Mouse (Mus musculus) heart, embryonic 13.5 days (tissue): ENCODE results near the gene Zc3hav1. TPM values are rescaled to one million over a fixed set of nuclear protein-coding genes. Genes with fewer than 3 reads are reported as not detected.
A peak's percentile ranks its signal among the peaks of the same experiment; 100 is the strongest.

Source experiments
- ATAC-seq: fragments of 200-750 bp; cut with Nextera tagmentation; 2 replicates; pipeline ENCODE4 v1.8.0; 2017; ENCODE audit warnings: moderate TSS enrichment; ENCODE audit not compliant: insufficient number of reproducible peaks, low FRiP score, low TSS enrichment; ENCODE audit errors: extremely low read depth
- H3K27ac ChIP-seq: fragments of 300-500 bp; sonication (generic); replicated peaks from 2 replicates; pipeline ENCODE4 v1.5.1; 2015; ENCODE audit warnings: moderate library complexity, mild to moderate bottlenecking, inconsistent platforms
- H3K27me3 ChIP-seq: fragments of 300-500 bp; sonication (generic); replicated peaks from 2 replicates; pipeline ENCODE4 v1.6.1; 2015; ENCODE audit warnings: mild to moderate bottlenecking, inconsistent platforms
- H3K36me3 ChIP-seq: fragments of 300-500 bp; sonication (generic); 2 replicates; pipeline ENCODE4 v1.6.1; 2015; ENCODE audit warnings: mild to moderate bottlenecking, inconsistent platforms
- H3K4me1 ChIP-seq: fragments of 300-500 bp; sonication (generic); 2 replicates; pipeline ENCODE4 v1.6.1; 2015; ENCODE audit warnings: inconsistent platforms
- H3K4me2 ChIP-seq: fragments of 300-500 bp; sonication (generic); 2 replicates; pipeline ENCODE4 v1.6.1; 2015; ENCODE audit warnings: inconsistent platforms, mild to moderate bottlenecking, moderate library complexity
- H3K4me3 ChIP-seq: fragments of 300-500 bp; sonication (generic); 2 replicates; pipeline ENCODE4 v1.5.1; 2015; ENCODE audit warnings: moderate library complexity, mild to moderate bottlenecking, inconsistent platforms
- H3K9ac ChIP-seq: fragments of 300-500 bp; sonication (generic); 2 replicates; pipeline ENCODE4 v1.6.1; 2015; ENCODE audit warnings: inconsistent platforms, mild to moderate bottlenecking, moderate library complexity
- H3K9me3 ChIP-seq: fragments of 300-500 bp; sonication (generic); 2 replicates; pipeline ENCODE4 v1.6.1; 2016; ENCODE audit warnings: inconsistent platforms
- WGBS: fragments of 180-500 bp; shearing (Covaris S2); methylation state at CpG from one replicate; pipeline ENCODE4 v1.1.7; 2015; ENCODE audit warnings: mixed read lengths; 5-methylcytosine and 5-hydroxymethylcytosine counted together
- polyA plus RNA-seq: library from polyadenylated mRNA; unstranded; fragments of >200 nt; fragmentation: Nextera tagmentation; extraction: Ambion mirVana; gene quantifications from 2 replicates; pipeline ENCODE4 v1.2.1, GENCODE M21; 2015

The Zc3hav1 gene
- 8.6 and 9.0 TPM in 2 replicates for polyA plus RNA-seq

DNA sequence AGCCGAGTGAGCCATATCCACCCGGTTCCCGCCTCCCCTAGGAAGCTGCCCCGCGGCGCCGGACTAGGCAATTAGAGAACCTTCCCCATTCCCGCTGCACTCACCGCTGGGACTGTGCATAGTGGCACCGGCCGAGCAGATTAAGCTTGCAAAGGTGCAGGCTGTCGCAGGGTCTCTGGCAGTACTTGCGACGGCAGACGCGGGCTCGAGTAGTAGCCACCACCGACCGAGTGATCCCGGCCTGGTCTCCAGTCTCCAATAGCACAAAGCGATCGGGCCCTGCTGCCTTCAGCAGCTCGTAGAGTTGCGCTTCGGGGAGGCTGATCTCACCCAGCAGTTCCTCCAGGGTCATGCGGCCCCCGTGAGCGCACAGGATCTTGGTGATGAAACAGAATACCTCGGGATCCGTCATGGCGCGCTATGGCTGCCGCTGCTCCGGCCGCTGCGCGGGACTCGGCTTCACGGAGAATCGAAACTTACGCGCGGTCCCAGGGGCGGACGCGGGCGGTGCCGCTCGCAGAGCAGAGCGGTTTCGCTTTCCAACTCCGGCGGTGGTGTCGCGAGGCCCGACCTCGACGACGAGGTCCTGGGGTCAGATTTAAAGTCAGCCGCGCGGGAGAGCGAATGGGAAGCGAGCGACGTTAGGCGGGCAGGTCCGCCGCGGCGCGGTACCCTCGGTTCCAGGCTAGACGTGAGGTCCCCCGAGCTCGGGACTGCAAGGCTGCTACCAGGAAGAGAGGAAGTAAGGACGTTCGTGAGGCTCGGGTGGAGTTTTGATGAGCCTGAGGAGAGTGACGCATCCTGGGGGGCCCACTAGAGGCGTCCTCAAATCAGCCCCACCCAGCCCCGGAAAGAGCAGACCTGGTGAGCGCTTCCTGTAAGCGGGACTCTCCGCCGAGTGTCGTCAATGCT lies at the start of gene Zc3hav1:
Zc3hav1 (minus strand) TSS at position 793 of the 912 bp plus-strand sequence.
- Histone ChIP-seq H3K9me3 (no peaks in the 10 kb centered on the region), H3K27ac (peak within 1 kb of the TSS; percentile 66), H3K27me3 (peaks cover 49% of the 10 kb centered on the region), H3K4me1 (peaks cover 21% of the 10 kb centered on the region), H3K9ac (peak within 1 kb of the TSS; percentile 84), H3K4me2 (peak within 1 kb of the TSS; percentile 84), H3K4me3 (peak within 1 kb of the TSS; percentile 66), H3K36me3 (no peaks in the 10 kb centered on the region)
- WGBS: under 1% methylated on average over 87 of the region's 87 CpGs
- peak; percentile 82 for ATAC-seq

DNA sequence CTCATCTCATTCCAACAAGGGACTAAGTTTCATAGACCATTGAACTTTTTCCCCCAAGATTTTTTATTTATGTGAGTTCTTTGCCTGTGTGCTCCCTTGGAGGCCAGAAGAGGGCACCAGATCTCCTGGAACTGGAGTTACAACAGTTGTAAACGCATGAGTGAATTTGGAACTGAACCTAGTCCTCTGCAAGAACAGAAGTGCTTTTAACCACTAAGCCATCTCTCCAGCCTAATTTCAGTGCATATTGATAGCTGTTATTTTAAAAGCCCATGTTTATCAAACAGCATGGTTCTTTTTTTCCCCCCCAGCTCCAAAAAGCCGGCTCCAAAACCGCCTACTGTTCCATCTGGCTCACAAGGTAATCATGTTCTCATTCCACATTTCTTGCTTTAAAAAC lies 35.3 kb upstream of the Zc3hav1 start:
- Histone ChIP-seq H3K36me3 (peaks cover 27% of the 10 kb centered on the region), H3K27me3 (no peaks in the 10 kb centered on the region), H3K9ac (no peak overlapping the region), H3K4me3 (no peak overlapping the region), H3K9me3 (no peaks in the 10 kb centered on the region), H3K27ac (no peak overlapping the region), H3K4me1 (no peaks in the 10 kb centered on the region), H3K4me2 (no peak overlapping the region)
- no peak for ATAC-seq
- 79% methylated on average over 3 of the region's 3 CpGs for WGBS

DNA sequence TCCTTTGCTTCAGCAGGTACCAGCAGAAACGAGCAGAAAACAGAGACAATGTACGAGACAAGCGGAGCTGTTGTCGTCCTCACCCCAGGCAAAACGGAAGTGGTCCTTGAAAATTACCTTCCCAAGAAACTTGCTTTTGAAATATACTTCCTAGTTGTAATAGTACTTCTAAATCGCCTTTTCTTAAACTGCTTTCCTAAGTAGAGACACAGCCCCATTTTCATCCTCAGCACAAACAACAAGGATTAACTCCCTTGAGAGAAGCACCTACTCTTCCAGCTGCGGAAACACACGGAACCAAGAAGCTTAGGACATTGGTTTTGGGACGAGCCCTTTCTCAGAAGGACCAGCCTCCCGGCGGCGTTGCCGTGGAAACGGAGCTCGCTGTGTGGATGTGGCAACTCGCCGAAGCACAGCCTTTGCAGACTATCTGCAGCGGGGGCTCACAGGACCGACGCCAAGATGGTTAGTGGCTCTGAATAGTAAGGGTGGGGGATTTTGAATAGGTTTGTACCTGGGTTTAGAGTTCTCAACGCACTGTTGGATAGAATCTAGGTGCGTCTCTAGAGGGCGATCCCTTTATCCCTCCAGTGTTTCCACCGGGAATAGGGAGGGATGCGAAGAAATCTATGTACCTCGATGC lies 26.8 kb upstream of the Zc3hav1 start, which contains the start of gene Ttc26:
Ttc26 (plus strand) TSS at position 341 of the 643 bp plus-strand sequence.
- Histone ChIP-seq H3K4me1 (peaks cover 11% of the 10 kb centered on the region), H3K4me2 (peak within 1 kb of the TSS; percentile 81), H3K9ac (peak within 1 kb of the TSS; percentile 84), H3K27me3 (no peaks in the 10 kb centered on the region), H3K4me3 (peak within 1 kb of the TSS; percentile 66), H3K9me3 (no peaks in the 10 kb centered on the region), H3K27ac (peak within 1 kb of the TSS; percentile 46; the same call in 1 of the 2 replicates), H3K36me3 (peaks cover 9% of the 10 kb centered on the region; the same call in 1 of the 2 replicates)
- peak; percentile 31; the same call in 1 of the 2 replicates for ATAC-seq
- WGBS: under 1% methylated on average over 26 of the region's 26 CpGs

DNA sequence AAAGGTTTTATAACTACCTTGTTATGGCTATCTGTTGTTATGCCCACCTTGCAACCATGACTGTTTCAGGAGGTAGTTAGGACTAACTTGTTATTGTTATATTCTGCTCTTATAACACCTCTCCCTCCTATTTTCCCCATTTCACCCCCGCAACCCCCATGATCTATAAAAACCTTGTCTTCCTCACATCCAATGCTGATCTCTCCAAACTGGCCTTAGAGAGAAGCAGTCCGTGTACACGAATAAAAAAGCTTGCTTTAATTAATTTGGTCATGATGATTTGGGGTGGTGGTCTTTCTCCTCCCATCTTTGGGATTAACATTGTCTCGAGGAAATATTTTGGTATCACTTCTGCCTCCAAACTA lies 26.3 kb upstream of the Zc3hav1 start:
- H3K27ac ChIP-seq: peak overlapping the region; percentile 46; the same call in 1 of the 2 replicates
- no peak for ATAC-seq
- WGBS: 0% methylated on average over 4 of the region's 4 CpGs

DNA sequence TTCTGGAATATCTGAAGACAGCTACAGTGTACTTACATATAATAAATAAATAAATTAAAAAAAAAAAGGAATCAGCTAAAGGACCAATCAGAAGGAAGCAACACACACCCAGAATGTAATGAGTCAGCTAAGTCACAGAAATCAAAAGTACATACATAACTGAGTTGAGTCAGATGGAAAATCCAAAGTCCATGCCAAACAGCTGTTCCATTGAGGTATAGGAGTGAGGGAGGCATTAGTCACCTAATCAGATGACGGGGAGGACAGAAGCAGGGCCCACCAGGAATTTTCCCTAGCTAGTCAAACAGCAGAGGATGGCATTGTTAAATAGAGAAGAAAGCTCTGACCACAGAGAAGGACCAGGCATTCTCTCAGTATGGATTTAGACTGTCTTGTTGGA lies 19.9 kb upstream of the Zc3hav1 start:
- 72% methylated on average over 1 of the region's 1 CpGs for WGBS

More for the DNA sequence above, 26.3 kb upstream of the Zc3hav1 start:
- H3K4me2 ChIP-seq: peak overlapping the region; percentile 81
- H3K36me3 ChIP-seq: peaks cover 5% of the 10 kb centered on the region; the same call in 1 of the 2 replicates
- peaks cover 11% of the 10 kb centered on the region for H3K4me1 ChIP-seq
- H3K9me3 ChIP-seq: no peaks in the 10 kb centered on the region
- H3K9ac ChIP-seq: peak overlapping the region; percentile 84
- H3K4me3 ChIP-seq: peak overlapping the region; percentile 66
- no peaks in the 10 kb centered on the region for H3K27me3 ChIP-seq

DNA sequence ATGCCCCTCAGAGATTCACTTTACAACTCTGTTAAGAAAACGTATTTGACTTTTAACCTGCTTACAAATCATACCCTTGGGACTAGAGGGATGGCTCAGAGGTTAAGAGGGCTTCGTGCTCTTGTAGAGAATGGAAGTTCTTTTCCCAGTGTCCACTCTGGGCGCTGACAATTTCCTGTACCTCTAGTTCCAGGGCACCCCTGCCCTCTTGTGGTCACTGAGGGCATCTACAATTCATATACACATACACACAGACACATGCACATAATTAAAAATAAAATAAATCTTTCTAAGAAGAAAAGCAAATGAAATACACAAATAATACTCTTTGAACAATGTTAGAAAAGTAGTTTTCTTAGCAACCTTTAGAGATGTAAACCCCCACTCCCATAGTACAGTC lies 15.5 kb upstream of the Zc3hav1 start:
- Histone ChIP-seq H3K36me3 (no peaks in the 10 kb centered on the region), H3K27me3 (no peaks in the 10 kb centered on the region), H3K27ac (no peak overlapping the region), H3K9me3 (peaks cover 13% of the 10 kb centered on the region), H3K4me2 (no peak overlapping the region), H3K4me3 (no peak overlapping the region), H3K4me1 (no peaks in the 10 kb centered on the region), H3K9ac (no peak overlapping the region)
- 76% methylated on average over 3 of the region's 3 CpGs for WGBS
- ATAC-seq: no peak

More for the DNA sequence above, 19.9 kb upstream of the Zc3hav1 start:
- Histone ChIP-seq H3K9me3 (peaks cover 13% of the 10 kb centered on the region), H3K4me2 (no peak overlapping the region), H3K36me3 (no peaks in the 10 kb centered on the region), H3K4me3 (no peak overlapping the region), H3K27me3 (no peaks in the 10 kb centered on the region), H3K27ac (no peak overlapping the region), H3K4me1 (no peaks in the 10 kb centered on the region), H3K9ac (no peak overlapping the region)
- no peak for ATAC-seq

DNA sequence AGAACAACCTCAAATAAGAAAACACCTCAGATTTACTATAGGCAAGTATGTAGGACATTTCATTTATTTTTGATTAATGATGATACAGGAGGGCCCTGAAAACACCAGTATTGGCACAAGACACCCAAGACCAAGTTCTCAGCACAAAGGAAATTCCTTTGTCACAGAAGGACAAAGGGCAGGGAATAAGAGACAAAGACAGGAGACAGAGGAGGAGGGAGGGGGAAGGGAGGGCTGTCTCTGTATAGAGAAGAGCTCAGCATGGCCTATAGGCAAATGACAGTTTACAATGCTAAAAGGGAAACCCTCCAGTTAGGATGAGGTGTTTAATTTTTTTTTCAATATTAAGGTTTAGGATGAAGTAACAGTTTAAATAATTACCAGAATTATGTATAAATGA lies 9.7 kb upstream of the Zc3hav1 start:
- ATAC-seq: no peak
- no peaks in the 10 kb centered on the region for H3K4me1 ChIP-seq
- no peaks in the 10 kb centered on the region for H3K9me3 ChIP-seq
- no peak overlapping the region for H3K4me2 ChIP-seq
- H3K9ac ChIP-seq: no peak overlapping the region
- no peaks in the 10 kb centered on the region for H3K27me3 ChIP-seq
- no peak overlapping the region for H3K27ac ChIP-seq
- H3K4me3 ChIP-seq: no peak overlapping the region
- H3K36me3 ChIP-seq: no peaks in the 10 kb centered on the region

DNA sequence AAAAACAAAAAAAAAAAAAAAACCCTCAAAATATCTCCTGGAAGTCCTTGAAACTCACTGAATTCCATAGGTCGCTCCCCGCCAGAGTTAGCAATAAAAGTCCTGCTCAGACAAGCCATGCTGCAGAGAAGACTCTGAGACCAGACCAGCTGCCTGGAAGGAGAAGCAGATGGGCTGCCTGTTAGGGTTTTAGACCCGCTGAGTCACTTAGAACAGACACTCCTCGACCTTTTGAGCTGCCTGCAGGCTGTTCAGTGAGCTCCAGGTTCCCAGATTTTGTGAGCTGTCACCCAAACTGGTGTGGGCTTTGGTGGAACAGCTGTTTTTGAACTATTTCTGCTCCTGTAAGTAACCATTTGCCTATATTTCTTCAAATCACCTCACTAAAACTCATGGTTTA lies 9.0 kb upstream of the Zc3hav1 start:
- H3K9me3 ChIP-seq: no peaks in the 10 kb centered on the region
- no peaks in the 10 kb centered on the region for H3K36me3 ChIP-seq
- no peak for ATAC-seq
- WGBS: 69% methylated on average over 4 of the region's 4 CpGs
- H3K27ac ChIP-seq: no peak overlapping the region
- no peaks in the 10 kb centered on the region for H3K4me1 ChIP-seq
- H3K4me3 ChIP-seq: no peak overlapping the region
- H3K4me2 ChIP-seq: no peak overlapping the region
- 0 out of 2 replicates have a peak, but pooled peaks cover 2% of the 10 kb centered on the region for H3K27me3 ChIP-seq
- no peak overlapping the region for H3K9ac ChIP-seq

DNA sequence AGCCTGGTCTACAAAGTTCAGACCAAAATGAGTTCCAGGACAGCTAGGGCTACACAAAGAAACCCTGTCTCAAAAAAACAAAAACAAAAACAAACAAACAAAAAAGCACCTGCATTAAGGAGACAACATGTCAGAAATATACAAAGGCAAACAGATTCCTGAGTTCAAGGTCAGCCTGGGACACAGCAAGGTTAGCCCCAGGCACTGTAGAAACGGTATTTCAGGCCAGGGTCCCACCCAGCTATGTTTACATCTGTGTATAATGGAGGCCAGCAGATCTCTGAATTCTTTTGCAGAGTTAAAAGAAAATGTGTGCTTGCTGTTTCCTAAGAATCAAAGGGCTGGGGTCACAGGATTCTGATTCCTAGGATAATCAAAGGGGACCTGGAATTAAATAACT lies 7.5 kb upstream of the Zc3hav1 start:
- H3K4me2 ChIP-seq: no peak overlapping the region
- no peaks in the 10 kb centered on the region for H3K9me3 ChIP-seq
- H3K4me3 ChIP-seq: no peak overlapping the region
- 0 out of 2 replicates have a peak, but pooled peaks cover 9% of the 10 kb centered on the region for H3K27me3 ChIP-seq
- no peak for ATAC-seq
- no peak overlapping the region for H3K27ac ChIP-seq
- no peaks in the 10 kb centered on the region for H3K4me1 ChIP-seq
- 58% methylated on average over 1 of the region's 1 CpGs for WGBS
- no peak overlapping the region for H3K9ac ChIP-seq
- no peaks in the 10 kb centered on the region for H3K36me3 ChIP-seq

DNA sequence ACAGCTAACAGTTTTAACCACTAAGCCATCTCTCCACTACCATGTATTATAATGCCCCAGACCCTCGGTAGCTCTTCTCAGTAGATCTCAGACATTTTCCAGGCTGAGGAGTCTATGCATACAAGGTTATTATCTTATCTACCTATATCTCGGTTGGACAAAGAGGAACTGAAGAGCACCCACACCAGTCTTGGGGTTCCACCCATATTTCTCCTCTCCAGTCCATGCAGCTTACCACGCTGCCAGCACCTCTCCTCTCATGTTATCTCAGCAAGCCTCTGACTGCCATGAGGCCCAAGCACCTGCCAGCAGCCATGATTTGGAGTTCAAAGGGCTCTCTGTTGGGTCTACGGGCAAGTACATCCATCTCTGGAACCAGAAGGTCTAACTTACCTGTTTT lies 6.7 kb upstream of the Zc3hav1 start:
- ATAC-seq: no peak
- Histone ChIP-seq H3K4me3 (no peak overlapping the region), H3K36me3 (no peaks in the 10 kb centered on the region), H3K9ac (no peak overlapping the region), H3K9me3 (no peaks in the 10 kb centered on the region), H3K4me2 (no peak overlapping the region), H3K27me3 (peaks cover 16% of the 10 kb centered on the region), H3K27ac (no peak overlapping the region), H3K4me1 (no peaks in the 10 kb centered on the region)
- WGBS: 63% methylated on average over 4 of the region's 4 CpGs

DNA sequence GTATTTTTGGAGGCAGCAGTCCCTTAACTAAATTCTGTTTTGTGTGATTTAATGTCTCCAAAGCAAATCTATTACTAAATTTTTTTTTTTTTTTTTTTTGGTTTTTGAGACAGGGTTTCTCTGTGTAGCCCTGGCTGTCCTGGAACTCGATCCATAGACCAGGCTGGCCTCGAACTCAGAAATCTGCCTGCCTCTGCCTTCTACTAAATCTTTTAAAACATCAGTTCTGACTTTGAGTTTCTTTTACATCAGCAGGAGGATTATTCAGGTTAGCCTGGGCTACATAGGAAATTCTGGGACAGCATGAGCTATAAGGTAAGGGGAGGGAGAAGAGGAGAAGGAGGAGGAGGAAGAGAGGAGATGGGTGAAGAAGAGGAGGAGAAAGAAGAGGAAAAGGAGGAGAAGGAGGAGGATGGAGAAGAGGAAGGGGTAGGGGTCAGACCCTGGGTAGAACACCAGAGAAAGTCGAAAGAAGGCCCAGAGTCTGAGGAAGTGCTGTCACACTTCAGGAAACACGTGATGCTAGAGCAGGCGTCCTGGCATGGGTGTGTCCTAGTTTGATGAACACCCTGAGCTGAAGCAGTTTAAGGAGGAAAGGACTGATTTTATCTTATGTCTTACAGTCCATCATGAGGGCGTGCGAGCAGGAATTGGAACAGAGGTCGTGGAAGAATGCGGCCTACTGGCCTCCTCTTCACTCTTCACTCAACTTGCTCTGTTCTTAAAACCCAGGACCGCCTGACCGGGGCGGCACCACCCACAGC lies 5.5 kb upstream of the Zc3hav1 start:
- H3K4me3 ChIP-seq: no peak overlapping the region
- 75% methylated on average over 12 of the region's 12 CpGs for WGBS
- no peak for ATAC-seq
- peaks cover 3% of the 10 kb centered on the region; the same call in 1 of the 2 replicates for H3K4me1 ChIP-seq
- H3K27me3 ChIP-seq: peaks cover 24% of the 10 kb centered on the region
- H3K36me3 ChIP-seq: no peaks in the 10 kb centered on the region
- no peak overlapping the region for H3K9ac ChIP-seq
- no peak overlapping the region for H3K27ac ChIP-seq
- H3K9me3 ChIP-seq: no peaks in the 10 kb centered on the region
- H3K4me2 ChIP-seq: no peak overlapping the region
